Mouse (Mus musculus): ENCODE data around the gene Rpl35a.
"Not testable (repeated sequence)": the region's sequence is repeated elsewhere in the genome, so short reads cannot be mapped to it uniquely, and the experiment has no call there.

Rpl35a gene

GRCm38 (mm10) chr16:33056095-33056785 is at the start of gene Rpl35a, which contains the start of gene Iqcg:
Rpl35a (plus strand) TSS chr16:33056453.
Iqcg (minus strand) TSS chr16:33056218.
- peak; percentile 86 for DNase-seq (ENCODE audit: low spot score)

- no peak for DNase-seq (ENCODE audit: low spot score)
Observed at GRCm38 (mm10) chr16:33006888-33007287, 49.4 kb upstream of the Rpl35a start.

- no peak for DNase-seq (ENCODE audit: low spot score)
Observed at GRCm38 (mm10) chr16:33007436-33007835, 48.8 kb upstream of the Rpl35a start.

- no peak for DNase-seq (ENCODE audit: low spot score)
Observed at GRCm38 (mm10) chr16:33010166-33010565, 46.1 kb upstream of the Rpl35a start.

- DNase-seq (ENCODE audit: low spot score): no peak
Observed at GRCm38 (mm10) chr16:33013801-33014200, 42.5 kb upstream of the Rpl35a start.

GRCm38 (mm10) chr16:33014921-33015320 is 41.3 kb upstream of the Rpl35a start:
- no peak for DNase-seq (ENCODE audit: low spot score)

GRCm38 (mm10) chr16:33015396-33015907 is 40.8 kb upstream of the Rpl35a start:
- DNase-seq (ENCODE audit: low spot score): no peak

GRCm38 (mm10) chr16:33015986-33016385 is 40.3 kb upstream of the Rpl35a start:
- DNase-seq (ENCODE audit: low spot score): no peak

- DNase-seq (ENCODE audit: low spot score): no peak
Observed at GRCm38 (mm10) chr16:33017677-33018349, 38.4 kb upstream of the Rpl35a start.

- no peak for DNase-seq (ENCODE audit: low spot score)
Observed at GRCm38 (mm10) chr16:33019117-33019770, 37.0 kb upstream of the Rpl35a start.

- no peak for DNase-seq (ENCODE audit: low spot score)
Observed at GRCm38 (mm10) chr16:33021381-33021780, 34.9 kb upstream of the Rpl35a start.

GRCm38 (mm10) chr16:33023750-33024149 is 32.5 kb upstream of the Rpl35a start:
- DNase-seq (ENCODE audit: low spot score): peak; percentile 60

- DNase-seq (ENCODE audit: low spot score): no peak
Observed at GRCm38 (mm10) chr16:33024456-33025104, 31.7 kb upstream of the Rpl35a start.

GRCm38 (mm10) chr16:33026357-33026756 is 29.9 kb upstream of the Rpl35a start:
- no peak for DNase-seq (ENCODE audit: low spot score)

GRCm38 (mm10) chr16:33036006-33036405 is 20.2 kb upstream of the Rpl35a start:
- no peak for DNase-seq (ENCODE audit: low spot score)

GRCm38 (mm10) chr16:33042682-33043081 is 13.6 kb upstream of the Rpl35a start:
- DNase-seq (ENCODE audit: low spot score): no peak

GRCm38 (mm10) chr16:33043268-33043667 is 13.0 kb upstream of the Rpl35a start:
- no peak for DNase-seq (ENCODE audit: low spot score)

GRCm38 (mm10) chr16:33048004-33048403 is 8.2 kb upstream of the Rpl35a start:
- DNase-seq (ENCODE audit: low spot score): no peak

- DNase-seq (ENCODE audit: low spot score): no peak
Observed at GRCm38 (mm10) chr16:33048686-33049085, 7.6 kb upstream of the Rpl35a start.

GRCm38 (mm10) chr16:33049809-33050208 is 6.4 kb upstream of the Rpl35a start:
- no peak for DNase-seq (ENCODE audit: low spot score)

- DNase-seq (ENCODE audit: low spot score): no peak
Observed at GRCm38 (mm10) chr16:33053141-33053540, 3.1 kb upstream of the Rpl35a start.

GRCm38 (mm10) chr16:33054927-33055326 is 1.3 kb upstream of the Rpl35a start:
- DNase-seq (ENCODE audit: low spot score): not testable (repeated sequence)

Data from spleen, adult 12 weeks (tissue).